Mouse (Mus musculus): ENCODE data around the gene Npcd. TPM values are rescaled to one million over a fixed set of nuclear protein-coding genes. Genes with fewer than 3 reads are reported as not detected.
A peak's percentile ranks its signal among the peaks of the same experiment; 100 is the strongest.

The Npcd gene
- polyA plus RNA-seq, 1 experiment, result not detected

DNA sequence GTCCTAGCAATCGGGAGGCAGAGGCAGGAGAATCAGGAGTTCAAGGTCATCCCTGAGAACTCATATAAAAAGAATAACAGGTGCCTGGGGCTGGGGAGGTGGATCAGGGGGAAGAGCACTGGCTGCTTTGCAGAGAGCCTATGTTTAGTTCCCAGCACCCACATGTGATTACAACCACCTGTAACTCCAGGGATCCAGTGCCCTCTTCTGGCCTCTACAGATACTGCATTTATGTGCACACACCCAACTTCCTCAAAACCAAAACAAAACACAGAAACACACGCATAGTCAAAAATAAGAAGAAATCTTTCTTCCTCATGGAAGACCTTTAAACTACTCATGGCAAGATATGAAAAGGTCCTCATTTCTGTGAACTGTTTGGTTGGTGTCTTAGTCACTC lies 16.1 kb upstream of the Npcd start:
- no peaks in the 10 kb centered on the region for H3K79me3 ChIP-seq (ENCODE audit: low read depth)
- H3K27me3 ChIP-seq (ENCODE audit: control insufficient read depth, insufficient read depth, insufficient read length), result peaks cover 12% of the 10 kb centered on the region
- no peaks in the 10 kb centered on the region for H3K36me3 ChIP-seq (ENCODE audit: control insufficient read depth, insufficient read depth)
- no peak for TF ChIP-seq USF1 (IDR thresholded peaks at IDR 0.05; ENCODE audit: low read depth)
- no peak for TF ChIP-seq MAX (IDR thresholded peaks at IDR 0.05)
- no peak for TF ChIP-seq CTCF (IDR thresholded peaks at IDR 0.05; ENCODE audit: control insufficient read depth, insufficient read depth, insufficient read length)
- no peak for TF ChIP-seq MYOG (IDR thresholded peaks at IDR 0.05; ENCODE audit: control insufficient read depth, extremely low read depth, insufficient read length)
- TF ChIP-seq MYOD1 (IDR thresholded peaks at IDR 0.05; ENCODE audit: control insufficient read depth, insufficient read length, low read depth), result no peak
- TF ChIP-seq FOSL1 (IDR thresholded peaks at IDR 0.05; ENCODE audit: insufficient read depth, low read length, poor library complexity, severe bottlenecking), result no peak
- H3K79me2 ChIP-seq (ENCODE audit: control insufficient read depth, insufficient read depth), result no peaks in the 10 kb centered on the region
- H3ac ChIP-seq (ENCODE audit: control insufficient read depth, insufficient read length, low read depth), result no peak overlapping the region
- no peak overlapping the region for H3K4me3 ChIP-seq (ENCODE audit: insufficient read depth, poor library complexity, severe bottlenecking)

DNA sequence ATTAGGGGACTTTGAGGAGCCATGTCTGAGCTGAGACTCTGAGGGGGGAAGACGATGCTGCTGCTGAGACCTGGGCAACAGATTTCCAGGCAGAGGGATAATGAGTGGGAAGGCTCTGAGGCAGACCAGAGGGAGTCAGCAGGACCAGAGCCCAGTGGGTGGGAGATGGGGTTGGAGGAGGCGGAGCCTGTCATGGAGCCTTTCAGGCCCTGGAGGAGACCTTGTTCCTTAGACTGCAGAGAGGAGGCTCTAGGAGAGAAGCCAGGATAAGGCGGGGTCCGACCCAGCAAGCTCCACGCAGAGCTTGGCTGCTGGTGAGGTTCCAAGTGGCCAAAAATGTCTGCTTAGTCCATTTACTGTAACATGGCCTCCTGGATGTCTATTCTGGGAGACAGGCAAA lies 13.1 kb upstream of the Npcd start:
- peaks cover 5% of the 10 kb centered on the region for H3K79me2 ChIP-seq (ENCODE audit: control insufficient read depth, insufficient read depth)
- peaks cover 4% of the 10 kb centered on the region for H3K27me3 ChIP-seq (ENCODE audit: control insufficient read depth, insufficient read depth, insufficient read length)
- no peak overlapping the region for H3ac ChIP-seq (ENCODE audit: control insufficient read depth, insufficient read length, low read depth)
- no peaks in the 10 kb centered on the region for H3K79me3 ChIP-seq (ENCODE audit: low read depth)
- H3K4me3 ChIP-seq (ENCODE audit: insufficient read depth, poor library complexity, severe bottlenecking), result no peak overlapping the region
- no peak for TF ChIP-seq CTCF (IDR thresholded peaks at IDR 0.05; ENCODE audit: control insufficient read depth, insufficient read depth, insufficient read length)
- no peak for TF ChIP-seq USF1 (IDR thresholded peaks at IDR 0.05; ENCODE audit: low read depth)
- no peak for TF ChIP-seq MAX (IDR thresholded peaks at IDR 0.05)
- no peak for TF ChIP-seq FOSL1 (IDR thresholded peaks at IDR 0.05; ENCODE audit: insufficient read depth, low read length, poor library complexity, severe bottlenecking)
- TF ChIP-seq MYOG (IDR thresholded peaks at IDR 0.05; ENCODE audit: control insufficient read depth, extremely low read depth, insufficient read length), result no peak
- TF ChIP-seq CEBPB (IDR thresholded peaks at IDR 0.05; ENCODE audit: low read depth), result no peak
- no peak for TF ChIP-seq MYOD1 (IDR thresholded peaks at IDR 0.05; ENCODE audit: control insufficient read depth, insufficient read length, low read depth)
- no peaks in the 10 kb centered on the region for H3K36me3 ChIP-seq (ENCODE audit: control insufficient read depth, insufficient read depth)

DNA sequence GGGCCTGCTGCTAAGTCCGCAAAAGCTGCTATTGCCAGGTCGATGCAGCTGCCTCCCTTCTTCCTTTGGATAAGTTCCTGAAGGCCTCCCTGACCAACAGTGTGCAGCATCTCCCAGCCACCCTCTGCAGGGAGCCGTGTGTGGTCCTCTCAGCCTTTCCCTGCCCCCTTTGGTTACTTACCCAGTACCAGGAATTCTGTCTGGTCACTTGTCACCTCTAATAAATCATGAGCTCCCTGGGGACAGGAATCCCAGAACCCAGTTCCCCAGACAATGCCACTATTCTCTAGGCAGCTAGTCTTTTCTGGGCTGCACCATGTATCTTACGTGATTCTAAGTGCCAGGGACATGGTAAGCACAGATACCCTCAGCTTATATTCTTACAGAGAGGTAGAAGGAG lies 11.9 kb upstream of the Npcd start:
- no peak overlapping the region for H3ac ChIP-seq (ENCODE audit: control insufficient read depth, insufficient read length, low read depth)
- TF ChIP-seq CTCF (IDR thresholded peaks at IDR 0.05; ENCODE audit: control insufficient read depth, insufficient read depth, insufficient read length) (no peak), MAX (IDR thresholded peaks at IDR 0.05) (no peak), MYOD1 (IDR thresholded peaks at IDR 0.05; ENCODE audit: control insufficient read depth, insufficient read length, low read depth) (no peak), USF1 (IDR thresholded peaks at IDR 0.05; ENCODE audit: low read depth) (no peak), MYOG (IDR thresholded peaks at IDR 0.05; ENCODE audit: control insufficient read depth, extremely low read depth, insufficient read length) (no peak), CEBPB (IDR thresholded peaks at IDR 0.05; ENCODE audit: low read depth) (no peak)
- no peaks in the 10 kb centered on the region for H3K27me3 ChIP-seq (ENCODE audit: control insufficient read depth, insufficient read depth, insufficient read length)
- H3K79me3 ChIP-seq (ENCODE audit: low read depth), result no peaks in the 10 kb centered on the region
- peaks cover 5% of the 10 kb centered on the region for H3K79me2 ChIP-seq (ENCODE audit: control insufficient read depth, insufficient read depth)
- no peak overlapping the region for H3K4me3 ChIP-seq (ENCODE audit: insufficient read depth, poor library complexity, severe bottlenecking)
- H3K36me3 ChIP-seq (ENCODE audit: control insufficient read depth, insufficient read depth), result no peaks in the 10 kb centered on the region

DNA sequence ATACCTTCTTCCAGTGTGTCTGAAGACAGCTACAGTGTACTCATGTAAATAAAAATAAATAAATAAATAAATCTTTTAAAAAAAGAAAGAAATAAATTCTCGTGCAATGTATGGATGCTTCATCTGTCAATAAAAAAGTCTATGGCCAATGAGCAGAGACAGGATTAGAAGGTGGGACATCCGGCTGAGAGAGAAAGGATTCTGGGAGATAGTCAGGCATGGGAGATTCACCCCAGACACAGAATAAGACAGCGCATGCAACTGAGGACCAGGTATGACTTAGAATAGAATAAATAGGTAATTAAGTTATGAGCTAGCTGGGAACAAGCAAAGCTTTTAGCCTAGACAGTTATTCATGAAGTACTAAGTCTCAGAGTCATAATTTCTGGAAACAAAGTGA lies 8.9 kb upstream of the Npcd start:
- TF ChIP-seq USF1 (IDR thresholded peaks at IDR 0.05; ENCODE audit: low read depth) (no peak), MAX (IDR thresholded peaks at IDR 0.05) (no peak), MYOD1 (IDR thresholded peaks at IDR 0.05; ENCODE audit: control insufficient read depth, insufficient read length, low read depth) (no peak), FOSL1 (IDR thresholded peaks at IDR 0.05; ENCODE audit: insufficient read depth, low read length, poor library complexity, severe bottlenecking) (no peak), MYOG (IDR thresholded peaks at IDR 0.05; ENCODE audit: control insufficient read depth, extremely low read depth, insufficient read length) (no peak), CTCF (IDR thresholded peaks at IDR 0.05; ENCODE audit: control insufficient read depth, insufficient read depth, insufficient read length) (no peak), CEBPB (IDR thresholded peaks at IDR 0.05; ENCODE audit: low read depth) (no peak)

DNA sequence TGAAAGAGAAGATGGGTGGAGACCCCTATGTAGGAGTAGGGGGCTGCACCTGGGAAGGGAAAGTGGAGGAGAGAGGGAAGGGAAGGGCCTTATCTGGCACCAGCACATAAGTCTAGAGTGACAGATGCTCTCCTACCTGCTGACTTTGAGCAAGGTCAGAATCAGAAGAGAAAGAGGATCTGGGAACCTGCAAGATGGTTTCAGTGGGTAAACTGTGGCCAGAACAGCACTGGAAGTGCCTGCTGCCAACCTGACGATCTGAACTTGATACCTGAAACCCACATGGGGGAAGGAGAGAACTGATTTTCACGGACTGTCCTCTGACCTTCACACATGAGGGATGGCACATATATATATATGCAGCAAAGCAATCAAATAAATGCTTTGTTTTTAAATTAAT lies 6.2 kb upstream of the Npcd start:
- H3K36me3 ChIP-seq (ENCODE audit: control insufficient read depth, insufficient read depth), result no peaks in the 10 kb centered on the region
- TF ChIP-seq FOSL1 (IDR thresholded peaks at IDR 0.05; ENCODE audit: insufficient read depth, low read length, poor library complexity, severe bottlenecking) (no peak), MYOG (IDR thresholded peaks at IDR 0.05; ENCODE audit: control insufficient read depth, extremely low read depth, insufficient read length) (no peak)
- H3ac ChIP-seq (ENCODE audit: control insufficient read depth, insufficient read length, low read depth), result no peak overlapping the region
- peaks cover 5% of the 10 kb centered on the region for H3K79me2 ChIP-seq (ENCODE audit: control insufficient read depth, insufficient read depth)
- H3K4me3 ChIP-seq (ENCODE audit: insufficient read depth, poor library complexity, severe bottlenecking), result no peak overlapping the region
- H3K79me3 ChIP-seq (ENCODE audit: low read depth), result no peaks in the 10 kb centered on the region
- no peaks in the 10 kb centered on the region for H3K27me3 ChIP-seq (ENCODE audit: control insufficient read depth, insufficient read depth, insufficient read length)

More for the DNA sequence above, 8.9 kb upstream of the Npcd start:
- H3ac ChIP-seq (ENCODE audit: control insufficient read depth, insufficient read length, low read depth), result no peak overlapping the region
- H3K4me3 ChIP-seq (ENCODE audit: insufficient read depth, poor library complexity, severe bottlenecking), result peak overlapping the region; percentile 37
- no peaks in the 10 kb centered on the region for H3K79me3 ChIP-seq (ENCODE audit: low read depth)
- H3K36me3 ChIP-seq (ENCODE audit: control insufficient read depth, insufficient read depth), result no peaks in the 10 kb centered on the region
- peaks cover 5% of the 10 kb centered on the region for H3K79me2 ChIP-seq (ENCODE audit: control insufficient read depth, insufficient read depth)
- no peaks in the 10 kb centered on the region for H3K27me3 ChIP-seq (ENCODE audit: control insufficient read depth, insufficient read depth, insufficient read length)

DNA sequence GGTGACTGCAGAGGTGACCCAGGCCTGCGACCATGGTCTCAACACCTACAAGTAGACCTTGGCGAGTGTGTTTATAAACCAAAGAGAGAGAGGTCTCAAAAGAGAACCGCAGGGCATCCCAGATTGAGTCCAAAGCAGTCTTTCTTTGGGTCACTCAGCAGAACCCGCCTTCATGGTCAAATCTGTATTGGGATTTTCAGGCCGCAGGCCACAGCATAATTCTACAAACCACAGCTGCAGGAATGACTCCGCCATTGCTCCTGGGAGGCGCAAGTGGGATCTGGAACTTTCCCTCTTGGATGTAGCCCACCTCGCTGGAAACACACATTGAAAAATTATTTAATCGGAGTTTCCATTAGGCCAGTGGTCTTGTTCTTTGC lies 834 bp upstream of the Npcd start:
- Histone ChIP-seq H3K27me3 (ENCODE audit: control insufficient read depth, insufficient read depth, insufficient read length) (no peaks in the 10 kb centered on the region), H3ac (ENCODE audit: control insufficient read depth, insufficient read length, low read depth) (no peak overlapping the region), H3K79me2 (ENCODE audit: control insufficient read depth, insufficient read depth) (peaks cover 29% of the 10 kb centered on the region), H3K36me3 (ENCODE audit: control insufficient read depth, insufficient read depth) (peaks cover 12% of the 10 kb centered on the region), H3K4me3 (ENCODE audit: insufficient read depth, poor library complexity, severe bottlenecking) (no peak overlapping the region), H3K79me3 (ENCODE audit: low read depth) (peaks cover 11% of the 10 kb centered on the region)
- TF ChIP-seq MAX (IDR thresholded peaks at IDR 0.05) (no peak), MYOD1 (IDR thresholded peaks at IDR 0.05; ENCODE audit: control insufficient read depth, insufficient read length, low read depth) (no peak), FOSL1 (IDR thresholded peaks at IDR 0.05; ENCODE audit: insufficient read depth, low read length, poor library complexity, severe bottlenecking) (no peak), USF1 (IDR thresholded peaks at IDR 0.05; ENCODE audit: low read depth) (no peak), CEBPB (IDR thresholded peaks at IDR 0.05; ENCODE audit: low read depth) (no peak), CTCF (IDR thresholded peaks at IDR 0.05; ENCODE audit: control insufficient read depth, insufficient read depth, insufficient read length) (no peak), MYOG (IDR thresholded peaks at IDR 0.05; ENCODE audit: control insufficient read depth, extremely low read depth, insufficient read length) (no peak)
